Comparison of ENCODE assay signal across 22 mouse cellular contexts in genomic region chr1:183772844-183773243, GRCm38 (mm10).
"Had no signal": no experiment of that assay in that cellular context is flagged by ENCODE, and none has a peak within 500 bp of the region (broad histone marks: within the 10 kb centered on the region; RNA-seq: fewer than 3 reads in every experiment).

No protein-coding gene starts in this region.

- H3K27me3 ChIP-seq: forebrain, embryonic 15.5 days; hindbrain, embryonic 13.5 days; hindbrain, embryonic 15.5 days; kidney, embryonic 15.5 days; limb, embryonic 13.5 days; limb, embryonic 15.5 days; liver, embryonic 12.5 days had no signal

- H3K36me3 ChIP-seq: forebrain, embryonic 15.5 days; hindbrain, embryonic 13.5 days; hindbrain, embryonic 15.5 days; kidney, embryonic 15.5 days; limb, embryonic 13.5 days; limb, embryonic 15.5 days; liver, embryonic 12.5 days had no signal

- H3K27ac ChIP-seq: forebrain, embryonic 15.5 days; hindbrain, embryonic 13.5 days; hindbrain, embryonic 15.5 days; hindbrain, postnatal 0 days; kidney, embryonic 15.5 days; kidney, postnatal 0 days; limb, embryonic 13.5 days; limb, embryonic 15.5 days; liver, embryonic 12.5 days; liver, embryonic 14.5 days had no signal

- H3K9ac ChIP-seq: forebrain, embryonic 15.5 days; forebrain, postnatal 0 days; hindbrain, embryonic 13.5 days; hindbrain, embryonic 15.5 days; kidney, embryonic 15.5 days; limb, embryonic 13.5 days; limb, embryonic 15.5 days; liver, embryonic 12.5 days; liver, embryonic 14.5 days had no signal

- DNase-seq: forebrain, postnatal 0 days; gastrocnemius, postnatal 14 days; gastrocnemius, postnatal 36 days; kidney, adult 11 months; kidney, adult 2 months; kidney, adult 9 months; kidney, postnatal 14 days; kidney, postnatal 36 days; layer of hippocampus, adult 9-11 months; layer of hippocampus, postnatal 36 days; left cerebral cortex, postnatal 4 days had no signal

- ATAC-seq: forebrain, embryonic 15.5 days; forebrain, postnatal 0 days; hindbrain, postnatal 0 days; intestine, embryonic 16.5 days; liver, embryonic 12.5 days had no signal

- H3K9me3 ChIP-seq: forebrain, embryonic 15.5 days; hindbrain, embryonic 13.5 days; hindbrain, embryonic 15.5 days; kidney, embryonic 15.5 days; limb, embryonic 13.5 days; limb, embryonic 15.5 days; liver, embryonic 12.5 days had no signal

- H3K4me1 ChIP-seq: forebrain, embryonic 15.5 days; kidney, embryonic 15.5 days; limb, embryonic 15.5 days; liver, embryonic 12.5 days had no signal

- H3K4me3 ChIP-seq: forebrain, embryonic 15.5 days; hindbrain, embryonic 13.5 days; hindbrain, embryonic 15.5 days; kidney, embryonic 15.5 days; limb, embryonic 13.5 days; limb, embryonic 15.5 days; liver, embryonic 12.5 days had no signal

- H3K4me2 ChIP-seq: forebrain, embryonic 15.5 days; hindbrain, embryonic 13.5 days; hindbrain, embryonic 15.5 days; kidney, embryonic 15.5 days; limb, embryonic 13.5 days; limb, embryonic 15.5 days; liver, embryonic 12.5 days had no signal
